Mouse (Mus musculus) frontal cortex, postnatal 25 days (tissue): ENCODE measurements at regions not wholly inside any gene's neighbourhood (a gene's known extent, or its start where the extent isn't known, plus 50 kb on each side); places are given as distances from the start of the nearest gene placed in this dataset.

Experiments
- DNase-seq, 2 experiments: peaks; one replicate each; pipeline ENCODE4 v3.0.0; 2022; ENCODE audit warnings: low spot score in 2 of 2

DNA sequence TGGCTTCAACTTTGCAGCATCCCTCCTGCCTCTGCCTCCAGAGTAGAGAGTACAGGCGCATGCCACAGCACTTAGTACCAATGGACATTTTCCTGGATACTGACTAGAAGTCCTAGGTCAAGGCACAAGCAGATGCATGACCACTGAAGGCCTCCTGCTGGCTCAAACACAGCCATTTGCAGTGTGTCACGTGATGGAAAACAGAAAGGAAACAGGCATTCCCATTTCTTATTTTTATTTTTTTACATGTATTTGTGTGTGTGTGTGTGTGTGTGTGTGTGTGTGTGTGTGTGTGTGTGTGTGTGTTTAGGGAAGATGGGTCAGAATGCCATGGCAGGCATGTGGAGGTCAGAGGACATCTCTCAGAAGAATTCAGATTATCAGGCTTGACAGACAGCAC, 65.6 kb downstream of the Thap12 start:
- DNase-seq, result no peak

DNA sequence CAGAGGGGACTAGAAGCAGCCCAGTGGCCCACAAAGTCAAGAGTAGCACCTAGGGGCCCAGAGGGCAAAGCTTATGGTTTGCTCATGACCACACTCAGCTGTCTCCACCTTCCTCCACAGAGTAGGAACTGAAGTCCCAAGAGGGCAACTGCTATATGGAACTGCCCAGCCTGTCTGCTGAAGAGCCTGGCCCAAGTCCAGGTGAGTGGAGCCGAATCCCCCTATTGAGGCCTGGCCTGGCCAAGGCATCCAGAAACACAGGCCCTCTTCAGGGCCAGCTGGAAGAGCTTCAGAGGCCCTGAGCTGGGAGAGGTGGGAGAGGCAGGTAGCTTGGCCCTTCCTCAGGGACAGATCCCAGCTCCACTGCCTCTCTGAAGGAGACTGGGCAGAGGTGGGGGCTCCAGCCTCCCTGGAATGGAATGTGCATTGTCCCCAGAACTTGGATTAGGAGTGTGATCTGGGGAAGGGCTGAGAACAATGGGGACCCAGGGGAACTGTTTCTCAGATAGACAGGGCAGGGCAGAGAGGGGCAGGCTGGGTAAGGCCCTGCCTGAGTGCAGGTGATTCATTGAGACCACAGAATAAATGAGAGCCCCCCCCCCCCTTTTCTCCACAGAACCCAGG, 65.7 kb upstream of the Wnt11 start:
- DNase-seq, result no peak

DNA sequence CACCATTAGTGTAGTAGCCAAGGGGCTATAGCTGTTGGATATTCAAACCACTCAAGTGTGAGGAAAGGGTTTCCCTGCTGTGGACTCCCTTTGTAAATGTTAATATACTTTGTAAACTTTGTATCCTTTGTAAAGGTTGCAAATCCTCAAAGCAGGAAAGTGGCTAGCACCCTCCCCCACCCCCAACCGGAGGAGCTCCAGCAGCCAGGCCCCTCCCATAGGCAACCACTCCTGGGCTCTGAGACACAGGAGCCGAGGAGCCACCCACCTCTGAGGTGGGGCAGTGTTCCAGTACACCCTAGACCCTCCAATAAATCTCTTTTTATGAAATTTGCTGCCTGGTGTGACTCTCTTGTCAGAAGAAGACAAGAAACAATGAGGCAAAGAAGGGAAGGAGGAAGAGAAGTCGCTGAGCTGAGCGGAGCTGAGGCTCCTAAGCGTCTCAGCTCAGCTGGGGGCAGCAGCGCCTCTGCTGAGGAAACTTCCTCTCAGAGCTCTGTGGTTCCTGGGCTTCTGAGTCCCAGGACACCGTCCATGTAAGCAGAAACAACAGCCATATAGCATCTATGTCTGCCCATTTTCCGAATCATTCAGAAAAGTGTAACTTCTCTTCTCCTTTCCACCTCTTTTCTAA, 64.5 kb upstream of the Wnt11 start:
- DNase-seq, result no peak

DNA sequence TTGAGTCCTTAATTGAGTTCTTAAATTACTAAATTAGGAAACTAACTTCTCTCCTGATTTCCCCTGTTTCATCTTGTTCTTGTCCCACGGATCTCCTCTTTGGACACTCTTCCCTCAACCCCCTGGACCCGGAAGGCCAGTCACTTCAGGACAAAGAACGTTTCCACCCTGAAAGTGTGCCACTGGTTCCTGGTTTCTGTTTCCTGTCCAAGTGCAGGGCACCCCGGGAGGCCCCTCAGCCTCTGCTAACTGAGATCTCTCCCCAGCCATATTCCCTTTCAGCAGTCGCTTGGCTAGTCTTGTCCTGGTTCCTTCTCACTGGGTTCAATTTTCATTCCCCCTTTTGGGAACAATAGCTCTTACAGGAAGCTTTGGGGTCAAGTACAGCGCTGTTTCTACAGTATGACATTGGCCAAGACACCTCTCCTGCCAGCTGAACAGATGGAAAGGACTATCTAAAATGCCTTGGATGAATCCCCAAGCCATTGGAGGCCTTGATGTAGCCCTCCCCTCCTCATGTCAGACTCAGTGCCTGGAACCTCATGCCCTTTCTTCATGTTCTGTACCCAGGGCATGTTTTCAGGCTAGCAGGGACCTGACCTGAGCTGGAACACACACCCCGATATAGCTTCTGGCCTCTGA, 63.7 kb upstream of the Wnt11 start:
- DNase-seq, result no peak

DNA sequence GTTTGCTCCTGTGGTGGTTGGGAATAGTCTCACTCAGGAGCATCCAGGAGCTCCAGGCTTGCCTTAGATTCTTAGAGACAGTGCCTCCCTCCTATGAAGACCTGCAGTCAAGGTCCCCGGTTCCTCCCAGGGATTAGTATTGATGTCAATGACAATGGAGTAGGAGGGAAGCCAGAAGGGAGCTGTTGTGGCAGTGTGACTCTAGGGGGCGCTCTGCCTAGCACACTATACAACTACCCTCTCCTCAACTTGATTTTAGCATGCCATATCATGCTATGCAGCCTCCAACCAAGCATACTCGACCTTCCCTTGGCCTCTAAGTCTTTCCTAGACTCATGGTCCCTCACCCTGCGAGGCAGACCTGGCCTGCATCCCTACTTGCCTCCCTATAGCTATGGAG, 60.3 kb upstream of the Wnt11 start:
- no peak for DNase-seq

DNA sequence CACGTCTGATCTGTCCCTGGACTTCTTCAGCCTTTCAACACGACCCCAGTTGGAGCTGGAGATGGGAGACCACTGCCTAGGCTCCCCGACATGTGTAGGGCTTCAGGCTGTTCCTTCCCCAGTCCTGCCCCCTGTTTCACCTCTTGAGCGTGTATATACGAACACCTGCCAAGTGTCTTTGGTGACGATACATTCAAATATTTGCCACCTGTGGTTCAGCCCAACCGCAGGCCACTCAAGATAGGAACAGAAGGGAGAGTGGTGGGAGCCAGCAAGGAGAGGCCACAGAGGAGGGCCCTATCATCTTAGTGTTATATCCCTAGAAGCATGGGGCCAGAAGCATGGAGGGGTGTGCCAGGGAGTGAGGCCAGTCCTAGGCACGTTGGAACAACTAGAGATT, 59.9 kb upstream of the Wnt11 start:
- DNase-seq, result no peak

DNA sequence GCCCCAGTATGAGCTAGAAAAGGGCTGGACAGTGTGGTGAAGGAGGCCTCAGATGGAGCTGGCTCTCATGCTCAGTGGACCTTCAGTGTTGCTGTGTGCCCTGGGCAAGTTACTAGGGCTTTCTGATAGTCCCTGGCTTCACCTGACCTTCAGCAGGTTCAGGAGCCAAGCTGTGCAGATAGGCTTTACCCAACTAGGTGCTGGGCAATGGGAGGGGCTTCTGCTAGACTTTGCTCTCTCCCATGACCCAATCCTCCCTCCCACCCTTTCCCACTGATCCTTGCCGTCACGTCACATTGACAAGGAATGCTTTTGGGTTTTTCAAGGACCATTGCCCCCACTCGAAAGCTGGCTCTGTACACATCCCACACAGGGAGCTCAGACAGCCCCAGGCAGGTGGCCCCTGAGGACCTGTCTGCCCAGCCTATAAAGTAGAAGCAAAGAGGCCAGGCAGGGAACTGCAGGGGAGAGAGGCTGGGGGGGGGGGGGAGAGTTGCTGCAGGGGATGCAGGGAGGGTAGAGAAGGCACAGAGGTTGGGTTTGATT, 57.5 kb upstream of the Wnt11 start:
- no peak for DNase-seq

DNA sequence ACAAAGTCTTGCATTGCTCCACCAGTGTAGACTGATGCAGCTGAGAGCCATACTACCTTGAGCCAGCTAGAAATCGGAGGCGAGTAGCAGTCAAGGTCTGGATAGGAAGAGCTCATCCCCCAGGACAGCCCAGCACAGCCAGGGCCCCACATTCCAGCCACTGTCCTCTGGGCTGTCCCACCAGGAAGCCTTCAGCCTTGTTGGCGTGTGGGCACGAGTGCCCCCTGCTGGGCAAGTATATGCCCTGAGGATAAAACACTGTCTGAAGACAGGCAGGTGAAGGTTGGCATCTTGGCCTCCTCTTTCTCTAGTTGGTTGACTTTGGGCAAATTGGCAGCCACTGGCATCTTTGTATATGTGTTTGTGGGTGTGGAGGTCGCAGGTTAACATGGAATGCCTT, 56.0 kb upstream of the Wnt11 start:
- peak; percentile 39 to 56 for DNase-seq

DNA sequence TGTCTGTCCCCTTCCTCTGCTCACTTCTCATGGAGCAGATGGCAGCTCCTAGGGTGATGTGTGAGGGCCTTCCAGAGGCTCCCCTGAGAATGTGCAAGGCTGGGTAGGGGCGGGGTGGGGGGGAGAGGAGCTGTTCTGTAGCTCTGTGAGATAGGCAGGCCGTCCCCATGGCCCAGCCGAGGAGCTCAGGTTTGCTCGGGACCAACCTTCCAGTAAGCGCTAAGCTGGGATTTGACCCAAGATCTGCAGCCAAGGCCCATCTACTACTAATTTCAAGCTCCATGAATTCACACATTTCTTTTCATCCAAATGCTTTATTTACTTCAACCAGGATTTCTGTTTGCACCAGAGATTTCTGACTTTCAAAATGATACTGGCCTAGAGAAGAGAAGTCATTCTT, 51.4 kb upstream of the Wnt11 start:
- no peak for DNase-seq

DNA sequence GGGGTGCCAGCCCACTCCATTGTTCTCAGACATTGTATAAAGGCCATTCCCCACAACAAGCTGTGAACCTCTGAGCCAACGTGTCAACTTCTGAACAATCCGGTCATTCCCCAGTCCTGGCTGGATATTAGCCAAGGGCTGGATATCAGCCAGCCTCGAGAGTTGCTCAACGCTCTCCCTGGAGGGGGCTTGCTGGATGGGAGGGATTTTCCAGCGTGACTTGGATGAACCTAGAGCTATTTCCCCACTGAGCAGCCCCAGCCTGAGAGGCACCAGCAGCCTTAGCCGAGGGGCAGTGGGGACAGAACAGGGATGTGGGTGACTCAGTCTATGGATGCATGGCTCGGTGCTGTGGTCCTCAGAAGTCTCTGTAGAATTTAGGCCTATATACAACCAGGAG, 51.0 kb upstream of the Wnt11 start:
- DNase-seq, result peak in 1 of 2 experiments; percentile 23

DNA sequence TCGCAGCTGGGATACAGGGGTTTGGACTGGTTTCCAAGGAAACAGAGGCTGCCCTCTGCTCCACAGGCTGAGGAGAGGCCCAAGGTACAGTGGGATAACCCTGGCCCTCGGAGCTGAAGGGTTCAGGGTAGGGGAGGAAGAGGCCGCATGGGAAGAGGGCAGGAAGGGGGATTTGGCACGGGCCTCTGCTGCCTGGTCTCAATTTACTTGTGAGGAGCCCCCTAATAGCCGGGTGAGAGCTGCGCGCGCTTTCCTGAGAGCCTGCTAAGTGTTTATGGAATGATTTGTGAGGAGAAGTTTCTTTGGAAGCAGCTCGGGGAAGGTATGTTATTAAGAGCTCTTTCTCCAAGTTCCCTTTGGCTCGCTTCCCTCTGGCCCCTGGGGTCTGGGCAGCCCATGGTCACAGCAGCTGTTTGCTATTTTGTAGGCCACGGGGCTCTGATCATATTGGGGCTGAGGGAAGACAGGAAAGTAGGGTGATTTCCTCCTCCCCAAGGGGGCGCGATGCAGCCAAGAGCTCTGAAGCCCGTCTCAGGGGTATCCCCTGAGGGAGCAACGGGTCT, 50.5 kb upstream of the Wnt11 start:
- DNase-seq, result no peak
